Comparison of ENCODE assay signal across 18 mouse cellular contexts in the genomic region with DNA sequence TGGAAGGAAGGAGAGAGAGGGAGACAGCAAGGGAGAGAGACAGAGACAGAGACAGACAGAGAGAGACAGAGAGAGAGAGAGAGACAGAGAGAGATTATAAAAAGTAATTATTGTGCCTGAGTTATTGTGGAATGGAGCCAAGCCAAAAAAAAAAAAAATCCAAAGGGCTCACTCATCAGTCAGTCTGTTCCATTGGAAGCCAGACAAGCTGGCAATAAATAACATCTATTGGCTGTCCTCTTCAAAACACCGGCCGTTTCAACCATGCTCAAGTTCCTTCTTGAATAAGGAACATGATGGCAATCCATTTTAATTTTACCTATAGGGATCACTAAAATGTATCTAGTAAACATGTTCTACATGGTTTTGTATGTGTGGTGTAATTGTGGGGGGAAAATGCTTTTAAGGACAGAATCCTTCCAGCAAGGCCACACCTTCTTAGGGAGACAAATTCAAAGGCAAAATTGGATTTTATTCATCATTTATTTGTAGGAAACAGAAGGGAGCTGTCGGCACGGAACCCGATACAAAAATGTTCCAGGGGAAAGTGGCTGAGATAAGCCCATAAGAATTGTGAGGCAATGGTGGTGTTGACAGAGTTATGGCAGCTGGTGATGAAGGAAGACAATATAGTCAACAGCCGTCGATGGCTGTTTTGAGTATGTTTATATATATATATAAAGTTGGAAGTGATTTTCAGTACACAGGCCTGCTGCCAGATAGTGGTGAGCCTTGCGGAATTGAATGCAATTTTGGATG. TPM values are rescaled to one million over a fixed set of nuclear protein-coding genes. Genes with fewer than 3 reads are reported as not detected.
DNase-seq lines count a peak whose midpoint lies in the region; ATAC-seq lines count a peak whose summit lies in the region.
"Had no signal": no experiment of that assay in that cellular context is flagged by ENCODE, and none has a peak within 500 bp of the region (broad histone marks: within the 10 kb centered on the region; RNA-seq: fewer than 3 reads in every experiment).

No protein-coding gene starts in this region.

- H3K4me1 ChIP-seq in embryonic facial prominence, embryonic 14.5 days (ENCODE audit: control insufficient read depth, insufficient read depth, low read length) = no peaks in the 10 kb centered on the region
- no peaks in the 10 kb centered on the region for H3K4me1 ChIP-seq in embryonic facial prominence, embryonic 10.5 days
- H3K4me1 ChIP-seq in forebrain, embryonic 16.5 days (replicated peaks; ENCODE audit: control insufficient read depth, insufficient read depth, low read length) = peaks cover 5% of the 10 kb centered on the region; the same call in 1 of the 2 replicates
- H3K4me1 ChIP-seq: hindbrain, embryonic 15.5 days had no signal

- H3K4me2 ChIP-seq in embryonic facial prominence, embryonic 14.5 days (ENCODE audit: low read depth, low read length) = no peak overlapping the region
- H3K4me2 ChIP-seq in forebrain, embryonic 16.5 days (ENCODE audit: low read length) = no peak overlapping the region
- H3K4me2 ChIP-seq: hindbrain, embryonic 15.5 days; liver, embryonic 11.5 days had no signal

- no peaks in the 10 kb centered on the region for H3K27me3 ChIP-seq in embryonic facial prominence, embryonic 14.5 days (replicated peaks; ENCODE audit: control insufficient read depth, insufficient read depth, low read length)
- no peaks in the 10 kb centered on the region for H3K27me3 ChIP-seq in embryonic facial prominence, embryonic 10.5 days (replicated peaks; ENCODE audit: low read depth, poor library complexity, severe bottlenecking)
- no peaks in the 10 kb centered on the region for H3K27me3 ChIP-seq in forebrain, embryonic 16.5 days (replicated peaks; ENCODE audit: control insufficient read depth, insufficient read depth, low read length)
- H3K27me3 ChIP-seq: hindbrain, embryonic 15.5 days had no signal

- no peak overlapping the region for H3K9ac ChIP-seq in embryonic facial prominence, embryonic 14.5 days (ENCODE audit: low read depth, low read length)
- H3K9ac ChIP-seq in forebrain, embryonic 16.5 days (replicated peaks; ENCODE audit: low read depth, low read length) = no peak overlapping the region
- H3K9ac ChIP-seq: hindbrain, embryonic 15.5 days had no signal

- H3K36me3 ChIP-seq in embryonic facial prominence, embryonic 14.5 days (ENCODE audit: control insufficient read depth, insufficient read depth, low read length) = no peaks in the 10 kb centered on the region
- H3K36me3 ChIP-seq in embryonic facial prominence, embryonic 10.5 days (replicated peaks) = no peaks in the 10 kb centered on the region
- no peaks in the 10 kb centered on the region for H3K36me3 ChIP-seq in forebrain, embryonic 16.5 days (ENCODE audit: control insufficient read depth, insufficient read depth)
- H3K36me3 ChIP-seq: hindbrain, embryonic 15.5 days had no signal

- ATAC-seq in embryonic facial prominence, embryonic 14.5 days (ENCODE audit: low read depth) = no peak
- peak; percentile 83 for ATAC-seq in forebrain, embryonic 16.5 days

- H3K9me3 ChIP-seq in embryonic facial prominence, embryonic 14.5 days (ENCODE audit: control insufficient read depth, low read length) = no peaks in the 10 kb centered on the region
- no peaks in the 10 kb centered on the region for H3K9me3 ChIP-seq in embryonic facial prominence, embryonic 10.5 days
- no peaks in the 10 kb centered on the region for H3K9me3 ChIP-seq in forebrain, embryonic 16.5 days (ENCODE audit: control insufficient read depth, low read length)
- H3K9me3 ChIP-seq: hindbrain, embryonic 15.5 days had no signal

- H3K27ac ChIP-seq in embryonic facial prominence, embryonic 14.5 days (replicated peaks; ENCODE audit: low read depth, low read length) = no peak overlapping the region
- no peak overlapping the region for H3K27ac ChIP-seq in embryonic facial prominence, embryonic 10.5 days (replicated peaks)
- H3K27ac ChIP-seq in forebrain, embryonic 16.5 days (ENCODE audit: low read length) = no peak overlapping the region
- H3K27ac ChIP-seq: gastrocnemius, adult 2 months; hindbrain, embryonic 15.5 days had no signal

- no peak overlapping the region for H3K4me3 ChIP-seq in embryonic facial prominence, embryonic 14.5 days (ENCODE audit: low read depth, low read length)
- no peak overlapping the region for H3K4me3 ChIP-seq in embryonic facial prominence, embryonic 10.5 days
- no peak overlapping the region for H3K4me3 ChIP-seq in forebrain, embryonic 16.5 days (replicated peaks; ENCODE audit: low read length)
- H3K4me3 ChIP-seq: gastrocnemius, adult 2 months; hindbrain, embryonic 15.5 days had no signal

- DNase-seq in embryonic facial prominence, embryonic 14.5 days (ENCODE audit: low spot score) = peak; percentile 56
- DNase-seq in embryonic facial prominence, embryonic 10.5 days (ENCODE audit: low spot score) = no peak
- peak; percentile 11 to 60 for DNase-seq in layer of hippocampus, adult 18-20 months (ENCODE audit: low spot score in 2 of 2)
- no peak for DNase-seq in layer of hippocampus, adult 9-10 months (ENCODE audit: low spot score)
- peak; percentile 15 for DNase-seq in lung, postnatal 25 days (ENCODE audit: low spot score)
- no peak for DNase-seq in gastrocnemius, postnatal 4 days (ENCODE audit: low spot score in 2 of 2)
- DNase-seq in urinary bladder, postnatal 14 days (ENCODE audit: low spot score) = no peak
- DNase-seq: B cell, adult 2 months; cerebellum, adult 9-11 months; gastrocnemius, adult 2 months; heart, adult 18-20 months; kidney, adult 18-20 months; kidney, postnatal 25 days; midbrain, embryonic 14.5 days; thymus, postnatal 4 days had no signal

- WGBS in embryonic facial prominence, embryonic 14.5 days = 68% methylated on average over 8 of the region's 8 CpGs
- WGBS in embryonic facial prominence, embryonic 10.5 days = 92% methylated on average over 8 of the region's 8 CpGs
- 46% methylated on average over 8 of the region's 8 CpGs for WGBS in forebrain, embryonic 16.5 days

RNA-seq across cellular contexts. Expression of gene Dgkb, which starts 3.7 kb away (rescaled TPM):
- 1.8 and 2.1 TPM in 2 replicates for polyA plus RNA-seq in embryonic facial prominence, embryonic 14.5 days (2014; fragmentation: Nextera tagmentation; extraction: Ambion mirVana)
- 0.05 and 0.36 TPM in 2 replicates for polyA plus RNA-seq in embryonic facial prominence, embryonic 10.5 days (2016; fragmentation: Nextera tagmentation; extraction: Ambion mirVana)
- 100 to 1,000 TPM; 166 to 167 TPM for total RNA-seq in layer of hippocampus, adult 18-20 months (2021)
- polyA plus RNA-seq in forebrain, embryonic 16.5 days (2015; fragmentation: Nextera tagmentation; extraction: Ambion mirVana) = 5.3 and 6.4 TPM in 2 replicates
- 1 to 10 TPM; 2.3 to 3.4 TPM for total RNA-seq in gastrocnemius, postnatal 4 days (2021)

Comparison
In these comparisons a context has a peak if more than half of its experiments do, and no peak if none do; other contexts are left out.
1. DNase-seq: peak in embryonic facial prominence, embryonic 14.5 days (single experiment), layer of hippocampus, adult 18-20 months (2 of 2) and lung, postnatal 25 days (single experiment); none in embryonic facial prominence, embryonic 10.5 days (single experiment), layer of hippocampus, adult 9-10 months (single experiment), gastrocnemius, postnatal 4 days (0 of 2) and urinary bladder, postnatal 14 days (single experiment).